Mouse (Mus musculus) stomach, embryonic 14.5 days (tissue): ENCODE data around the gene Pdcd11. TPM values are rescaled to one million over a fixed set of nuclear protein-coding genes. Genes with fewer than 3 reads are reported as not detected.

Experiments
- ATAC-seq: fragments of 200-750 bp; cut with Nextera tagmentation; 2 replicates; pipeline ENCODE4 v1.8.0; 2017; ENCODE audit warnings: low read depth, moderate TSS enrichment; ENCODE audit not compliant: insufficient number of reproducible peaks, insufficient read depth, low FRiP score
- H3K27ac ChIP-seq: fragments of 300-500 bp; sonication (generic); 2 replicates; pipeline ENCODE4 v1.5.1; 2014; ENCODE audit warnings: mild to moderate bottlenecking, low read length, moderate library complexity, mixed read lengths
- H3K27me3 ChIP-seq: fragments of 300-500 bp; sonication (generic); 2 replicates; pipeline ENCODE4 v1.6.1; 2014; ENCODE audit warnings: low read length, control low read depth, mixed read lengths; ENCODE audit not compliant: control insufficient read depth, insufficient read depth
- H3K36me3 ChIP-seq: fragments of 300-500 bp; sonication (generic); 2 replicates; pipeline ENCODE4 v1.6.1; 2014; ENCODE audit warnings: mild to moderate bottlenecking, control low read depth, low read length, moderate library complexity, mixed read lengths; ENCODE audit not compliant: control insufficient read depth, insufficient read depth
- H3K4me1 ChIP-seq: fragments of 300-500 bp; sonication (generic); 2 replicates; pipeline ENCODE4 v1.6.1; 2014; ENCODE audit warnings: low read length, control low read depth, mixed read lengths; ENCODE audit not compliant: control insufficient read depth, insufficient read depth
- H3K4me2 ChIP-seq: fragments of 300-500 bp; sonication (generic); replicated peaks from 2 replicates; pipeline ENCODE4 v1.6.1; 2014; ENCODE audit warnings: low read depth, low read length, control low read depth
- H3K4me3 ChIP-seq: fragments of 300-500 bp; sonication (generic); 2 replicates; pipeline ENCODE4 v1.5.1; 2014; ENCODE audit warnings: low read depth, low read length, control low read depth
- H3K9ac ChIP-seq: fragments of 300-500 bp; sonication (generic); replicated peaks from 2 replicates; pipeline ENCODE4 v1.6.1; 2014; ENCODE audit warnings: low read depth, mild to moderate bottlenecking, control low read depth, low read length, moderate library complexity, mixed read lengths
- H3K9me3 ChIP-seq: fragments of 300-500 bp; sonication (generic); 2 replicates; pipeline ENCODE4 v1.6.1; 2016; ENCODE audit warnings: low read depth, low read length, control low read depth; ENCODE audit not compliant: control insufficient read depth
- WGBS: fragments of 180-500 bp; shearing (Covaris S2); extraction: QIAGEN DNeasy Blood & Tissue Kit; methylation state at CpG from one replicate; pipeline ENCODE4 v1.1.7; 2014; 5-methylcytosine and 5-hydroxymethylcytosine counted together
- polyA plus RNA-seq: library from polyadenylated mRNA; unstranded; fragments of >200 nt; fragmentation: Nextera tagmentation; extraction: Ambion mirVana; gene quantifications from 2 replicates; pipeline ENCODE4 v1.2.1, GENCODE M21; 2014

Pdcd11 gene
- polyA plus RNA-seq, 1 experiment from 2014 or later = 10.0 TPM

DNA sequence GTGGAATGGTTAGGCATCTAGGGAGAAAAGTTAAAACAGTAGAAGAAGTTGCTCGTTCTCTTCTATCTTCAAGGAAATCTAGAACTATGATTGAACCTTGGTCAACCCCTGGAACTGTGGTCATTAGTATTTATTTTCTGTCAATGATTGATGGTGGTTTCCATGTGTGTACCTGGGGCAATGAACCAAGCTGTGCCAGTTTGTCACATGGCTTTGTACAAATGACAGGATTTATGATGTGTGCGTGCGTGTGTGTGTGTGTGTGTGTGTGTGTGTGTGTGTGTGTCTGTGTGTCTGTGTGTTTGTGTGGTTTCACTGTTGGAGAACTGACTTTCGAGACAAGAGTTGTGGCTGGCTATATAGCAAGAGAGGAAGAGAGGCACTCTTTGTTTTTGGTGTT lies 37.1 kb upstream of the Pdcd11 start:
- H3K36me3 ChIP-seq = no peaks in the 10 kb centered on the region
- 72% methylated on average over 4 of the region's 4 CpGs for WGBS
- no peak overlapping the region for H3K4me2 ChIP-seq
- peaks cover 12% of the 10 kb centered on the region; the same call in 1 of the 2 replicates for H3K4me1 ChIP-seq
- H3K9ac ChIP-seq = no peak overlapping the region
- ATAC-seq = no peak
- H3K9me3 ChIP-seq = no peaks in the 10 kb centered on the region
- H3K27me3 ChIP-seq = no peaks in the 10 kb centered on the region
- H3K4me3 ChIP-seq = no peak overlapping the region
- no peak overlapping the region for H3K27ac ChIP-seq

DNA sequence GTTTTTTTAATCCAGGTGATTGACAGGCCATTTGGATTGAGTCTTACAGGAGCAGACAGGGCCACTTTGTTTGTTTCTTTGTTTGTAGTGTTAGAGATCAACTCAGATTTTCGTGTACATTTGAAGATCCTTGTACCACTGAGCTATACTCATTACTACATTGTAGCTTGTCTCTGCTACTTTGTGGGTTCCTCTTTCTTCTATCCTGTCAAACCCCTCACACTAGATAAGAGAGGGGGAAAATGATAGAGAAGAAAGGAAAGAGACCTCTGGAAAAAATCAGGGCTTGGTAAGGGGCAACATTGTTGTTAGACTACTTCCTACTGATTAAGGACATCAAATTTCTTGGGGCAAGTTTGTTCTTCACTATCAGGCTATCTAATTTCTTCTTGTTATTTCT lies 32.9 kb upstream of the Pdcd11 start:
- Histone ChIP-seq H3K4me3 (no peak overlapping the region), H3K9ac (no peak overlapping the region), H3K9me3 (no peaks in the 10 kb centered on the region), H3K27ac (no peak overlapping the region), H3K27me3 (no peaks in the 10 kb centered on the region), H3K4me2 (no peak overlapping the region), H3K36me3 (no peaks in the 10 kb centered on the region), H3K4me1 (no peaks in the 10 kb centered on the region)
- no peak for ATAC-seq
- 75% methylated on average over 1 of the region's 1 CpGs for WGBS

DNA sequence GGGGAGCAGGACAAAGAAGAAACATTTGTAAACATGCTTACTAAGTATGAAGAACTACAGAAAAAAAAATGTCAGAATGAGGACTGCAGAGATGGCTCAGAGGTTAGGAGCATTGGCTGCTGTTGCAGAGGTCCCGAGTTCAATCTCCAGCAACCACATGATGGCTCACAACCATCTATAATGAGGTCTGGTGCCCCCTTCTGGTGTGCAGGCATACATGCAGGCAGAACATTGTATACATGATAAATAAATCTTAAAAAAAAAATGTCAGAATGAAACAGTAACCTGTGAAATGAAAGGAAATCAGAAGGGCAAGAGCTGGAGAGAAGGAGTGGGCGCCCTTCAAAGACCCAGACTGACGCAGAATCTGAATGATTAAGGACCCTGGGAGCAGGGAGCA lies 24.7 kb upstream of the Pdcd11 start:
- Histone ChIP-seq H3K4me3 (no peak overlapping the region), H3K4me1 (no peaks in the 10 kb centered on the region), H3K9me3 (no peaks in the 10 kb centered on the region), H3K4me2 (no peak overlapping the region), H3K27me3 (no peaks in the 10 kb centered on the region), H3K36me3 (peaks cover 2% of the 10 kb centered on the region; the same call in 1 of the 2 replicates), H3K27ac (no peak overlapping the region), H3K9ac (no peak overlapping the region)
- ATAC-seq = no peak
- 95% methylated on average over 3 of the region's 3 CpGs for WGBS

DNA sequence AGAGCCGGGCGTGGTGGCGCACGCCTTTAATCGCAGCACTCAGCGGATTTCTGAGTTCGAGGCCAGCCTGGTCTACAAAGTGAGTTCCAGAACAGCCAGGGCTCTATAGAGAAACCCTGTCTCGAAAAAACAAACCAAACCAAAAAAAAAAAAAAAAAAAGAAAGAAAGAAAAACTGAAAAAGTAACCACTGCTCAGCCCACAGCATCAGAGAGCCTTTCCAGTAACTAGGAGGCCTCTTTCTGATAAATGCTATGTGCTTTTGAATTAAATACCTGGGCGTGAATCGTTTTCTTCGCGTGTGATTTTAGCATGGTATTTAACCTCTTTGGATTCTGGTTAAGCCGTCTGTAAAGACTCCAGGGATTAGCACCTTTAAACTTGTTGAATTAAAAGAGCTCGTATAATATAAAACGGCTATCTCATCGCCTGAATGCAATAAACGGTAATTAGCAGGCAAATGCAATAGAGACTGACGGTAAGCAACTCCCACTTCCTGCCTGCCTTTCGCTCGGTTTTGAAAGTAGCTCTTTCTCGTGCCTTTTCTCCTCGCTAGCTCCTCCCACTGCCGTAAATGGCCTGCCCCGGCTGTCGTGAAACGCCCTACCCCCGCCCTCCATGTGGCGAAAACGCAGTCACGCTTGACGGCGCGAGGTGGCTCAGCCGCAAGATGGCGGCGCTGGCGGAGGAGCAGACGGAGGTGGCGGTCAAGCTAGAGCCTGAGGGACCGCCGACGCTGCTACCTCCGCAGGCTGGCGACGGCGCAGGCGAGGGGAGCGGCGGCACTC lies 23.3 kb upstream of the Pdcd11 start, which contains the start of gene Taf5:
Gene Taf5, plus strand, starts transcription at position 651 of the 787 bp plus-strand sequence.
- peak within 1 kb of the TSS; percentile 84 for H3K27ac ChIP-seq
- WGBS = 10% methylated on average over 42 of the region's 49 CpGs
- H3K27me3 ChIP-seq = no peaks in the 10 kb centered on the region
- peak; percentile 80 for ATAC-seq
- H3K9me3 ChIP-seq = no peaks in the 10 kb centered on the region
- H3K4me2 ChIP-seq = peak within 1 kb of the TSS; percentile 62
- peaks cover 10% of the 10 kb centered on the region; the same call in 1 of the 2 replicates for H3K36me3 ChIP-seq
- H3K4me1 ChIP-seq = no peaks in the 10 kb centered on the region
- H3K4me3 ChIP-seq = peak within 1 kb of the TSS; percentile 99
- peak within 1 kb of the TSS; percentile 90 for H3K9ac ChIP-seq

DNA sequence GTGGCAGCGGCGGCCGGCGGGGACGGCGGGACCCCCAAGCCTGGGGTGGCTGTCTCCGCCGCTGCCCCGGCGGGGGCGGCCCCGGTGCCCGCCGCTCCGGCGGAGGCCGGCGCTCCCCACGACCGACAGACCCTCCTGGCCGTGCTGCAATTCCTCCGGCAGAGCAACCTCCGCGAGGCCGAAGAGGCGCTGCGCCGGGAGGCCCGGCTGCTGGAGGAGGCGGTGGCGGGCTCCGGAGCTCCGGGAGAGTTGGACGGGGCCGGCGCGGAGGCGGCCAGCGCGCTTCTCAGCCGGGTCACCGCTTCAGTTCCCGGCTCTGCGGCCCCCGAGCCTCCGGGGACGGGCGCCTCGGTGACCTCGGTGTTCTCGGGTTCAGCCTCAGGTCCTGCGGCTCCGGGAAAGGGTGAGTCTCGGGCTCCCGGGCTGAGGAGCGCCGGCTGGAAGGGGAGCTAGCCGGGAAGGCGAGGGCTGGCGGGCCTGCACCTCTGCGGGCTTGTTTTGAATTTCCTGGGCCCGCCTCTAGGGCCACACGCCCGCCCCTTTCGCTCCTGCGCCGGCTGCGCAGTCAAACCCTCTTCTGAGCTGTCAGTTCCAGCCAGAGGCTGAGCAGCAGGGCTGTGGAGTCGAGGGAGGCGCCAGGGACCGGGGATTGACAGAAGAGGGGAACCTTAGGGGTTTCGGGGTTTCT lies 22.5 kb upstream of the Pdcd11 start:
- H3K27me3 ChIP-seq = no peaks in the 10 kb centered on the region
- H3K36me3 ChIP-seq = peaks cover 15% of the 10 kb centered on the region
- H3K27ac ChIP-seq = peak overlapping the region; percentile 84
- H3K4me3 ChIP-seq = peak overlapping the region; percentile 99
- peak overlapping the region; percentile 90 for H3K9ac ChIP-seq
- H3K4me2 ChIP-seq = peak overlapping the region; percentile 62
- under 1% methylated on average over 54 of the region's 72 CpGs for WGBS
- H3K4me1 ChIP-seq = no peaks in the 10 kb centered on the region
- no peaks in the 10 kb centered on the region for H3K9me3 ChIP-seq
- ATAC-seq = peak; percentile 94

DNA sequence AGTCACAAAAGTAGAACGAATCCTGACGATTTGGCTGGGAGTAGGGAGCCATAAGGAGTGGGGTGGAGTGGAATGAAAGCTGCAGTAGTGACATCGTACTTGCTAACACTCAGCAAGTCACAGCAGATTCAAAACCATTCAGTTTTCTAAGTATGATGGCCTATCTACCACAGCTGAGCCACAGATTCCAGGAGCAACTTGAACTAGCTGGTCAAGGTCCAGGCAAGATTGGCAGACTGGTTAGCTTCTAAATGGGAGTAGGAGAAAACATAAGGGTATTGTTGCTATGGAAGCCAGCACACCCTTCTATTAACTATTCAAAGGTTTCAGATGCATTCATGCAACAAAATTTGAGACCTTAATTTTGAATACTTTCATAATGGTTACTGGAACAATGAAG lies 2.3 kb upstream of the Pdcd11 start:
- no peaks in the 10 kb centered on the region for H3K9me3 ChIP-seq
- H3K36me3 ChIP-seq = peaks cover 34% of the 10 kb centered on the region
- no peak for ATAC-seq
- H3K4me1 ChIP-seq = peaks cover 16% of the 10 kb centered on the region
- no peaks in the 10 kb centered on the region for H3K27me3 ChIP-seq
- H3K4me2 ChIP-seq = no peak overlapping the region
- 85% methylated on average over 3 of the region's 3 CpGs for WGBS
- H3K4me3 ChIP-seq = no peak overlapping the region
- no peak overlapping the region for H3K27ac ChIP-seq
- no peak overlapping the region for H3K9ac ChIP-seq

DNA sequence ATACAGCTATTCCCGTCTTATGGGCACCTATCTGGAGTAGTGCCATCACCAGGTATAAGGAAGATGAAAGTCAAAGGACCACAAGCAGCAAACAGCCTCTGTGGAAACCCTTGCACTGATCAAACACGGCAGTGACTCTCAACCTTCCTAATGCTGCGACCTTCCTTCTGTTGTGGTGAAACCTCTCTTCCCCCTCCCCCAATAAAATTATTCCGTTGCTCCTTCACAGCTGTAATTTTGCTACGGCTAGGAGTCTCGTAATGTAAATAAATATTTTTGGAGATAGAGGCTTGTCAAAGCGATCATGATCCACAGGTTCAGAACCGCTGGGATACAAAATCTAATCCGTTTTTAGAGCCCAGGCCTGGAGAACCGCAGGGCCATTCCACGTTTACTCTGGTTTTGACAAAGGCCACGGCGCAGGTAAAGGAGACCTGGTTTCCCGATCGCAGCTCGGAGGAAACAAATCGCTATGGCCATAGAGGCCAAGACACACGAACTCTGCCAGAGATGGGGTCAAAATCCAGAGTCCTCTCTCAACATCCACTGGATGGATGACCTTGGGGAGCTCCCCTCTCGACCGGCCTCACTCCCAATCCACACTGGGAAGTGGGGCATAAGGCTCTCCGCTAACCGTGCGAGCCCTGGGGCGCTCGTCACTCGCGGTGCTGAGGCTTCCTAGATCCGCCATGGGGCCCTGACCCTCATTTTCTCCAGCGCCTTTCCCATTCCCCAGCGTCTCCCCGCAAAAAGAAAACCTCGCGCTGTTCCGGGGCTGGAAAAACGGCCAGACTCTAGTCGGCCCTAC lies 646 bp upstream of the Pdcd11 start:
- Histone ChIP-seq H3K4me3 (peak overlapping the region; percentile 92), H3K27ac (peak overlapping the region; percentile 82), H3K4me2 (peak overlapping the region; percentile 65), H3K9ac (peak overlapping the region; percentile 95), H3K27me3 (no peaks in the 10 kb centered on the region), H3K36me3 (peaks cover 20% of the 10 kb centered on the region), H3K9me3 (no peaks in the 10 kb centered on the region), H3K4me1 (peaks cover 16% of the 10 kb centered on the region)
- peak; percentile 21 for ATAC-seq
- WGBS = 2% methylated on average over 36 of the region's 36 CpGs

DNA sequence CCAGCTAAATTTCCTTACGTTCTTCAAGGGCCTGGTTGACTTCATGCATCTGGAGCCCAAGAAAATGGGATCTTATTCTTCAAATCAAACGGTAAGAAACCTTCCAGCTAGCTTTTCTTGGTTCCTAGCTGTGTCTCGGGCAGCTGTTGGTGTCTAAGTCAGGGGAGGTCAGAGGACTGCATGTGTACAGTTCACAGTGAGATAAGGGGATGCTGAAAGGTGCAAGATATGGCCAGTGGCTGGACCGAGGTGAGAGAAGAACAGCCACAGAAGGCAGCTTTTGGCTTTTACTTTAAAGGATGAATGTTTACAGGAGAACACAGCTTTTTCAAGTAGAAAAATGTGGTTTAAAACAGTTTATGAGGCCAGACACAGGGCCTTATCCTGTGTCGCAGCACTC lies 10.5 kb downstream of the Pdcd11 start:
- Histone ChIP-seq H3K4me1 (no peaks in the 10 kb centered on the region), H3K27ac (no peak overlapping the region), H3K4me2 (no peak overlapping the region), H3K9me3 (no peaks in the 10 kb centered on the region), H3K4me3 (no peak overlapping the region), H3K36me3 (peaks cover 74% of the 10 kb centered on the region), H3K27me3 (no peaks in the 10 kb centered on the region), H3K9ac (no peak overlapping the region)
- no peak for ATAC-seq
- 87% methylated on average over 5 of the region's 5 CpGs for WGBS
